Mouse (Mus musculus): ENCODE measurements at regions not wholly inside any gene's neighbourhood (a gene's known extent, or its start where the extent isn't known, plus 50 kb on each side); places are given as distances from the start of the nearest gene placed in this dataset.

- Histone ChIP-seq H3K9ac (no peak overlapping the region), H3K36me3 (no peaks in the 10 kb centered on the region), H3K27me3 (no peaks in the 10 kb centered on the region), H3K4me3 (no peak overlapping the region), H3K9me3 (no peaks in the 10 kb centered on the region), H3K4me2 (no peak overlapping the region), H3K27ac (no peak overlapping the region), H3K4me1 (replicated peaks) (no peaks in the 10 kb centered on the region)
- 89% methylated on average over 2 of the region's 2 CpGs for WGBS
- ATAC-seq (ENCODE audit: low FRiP score): no peak
These were observed 142.4 kb upstream of the Mgat5 start for GRCm38 (mm10) chr1:127062430-127062829.

GRCm38 (mm10) chr1:127045711-127046420, 158.9 kb upstream of the Mgat5 start:
- no peak overlapping the region for H3K9ac ChIP-seq

GRCm38 (mm10) chr1:127034748-127035147, 170.1 kb upstream of the Mgat5 start:
- no peak overlapping the region for H3K4me2 ChIP-seq
- no peak overlapping the region for H3K9ac ChIP-seq
- H3K36me3 ChIP-seq: no peaks in the 10 kb centered on the region
- H3K9me3 ChIP-seq: no peaks in the 10 kb centered on the region
- H3K27ac ChIP-seq: no peak overlapping the region
- no peaks in the 10 kb centered on the region for H3K4me1 ChIP-seq (replicated peaks)
- no peak for ATAC-seq (ENCODE audit: low FRiP score)
- H3K27me3 ChIP-seq: no peaks in the 10 kb centered on the region
- 90% methylated on average over 2 of the region's 2 CpGs for WGBS
- H3K4me3 ChIP-seq: no peak overlapping the region

More at GRCm38 (mm10) chr1:127045711-127046420, 158.9 kb upstream of the Mgat5 start:
- H3K4me1 ChIP-seq (replicated peaks): no peaks in the 10 kb centered on the region
- no peak overlapping the region for H3K27ac ChIP-seq
- 78% methylated on average over 6 of the region's 6 CpGs for WGBS
- no peaks in the 10 kb centered on the region for H3K36me3 ChIP-seq
- ATAC-seq (ENCODE audit: low FRiP score): no peak
- H3K9me3 ChIP-seq: no peaks in the 10 kb centered on the region
- no peaks in the 10 kb centered on the region for H3K27me3 ChIP-seq
- H3K4me2 ChIP-seq: no peak overlapping the region
- H3K4me3 ChIP-seq: no peak overlapping the region

- Histone ChIP-seq H3K27ac (no peak overlapping the region), H3K4me1 (replicated peaks) (no peaks in the 10 kb centered on the region), H3K9ac (no peak overlapping the region), H3K9me3 (no peaks in the 10 kb centered on the region), H3K36me3 (no peaks in the 10 kb centered on the region), H3K27me3 (no peaks in the 10 kb centered on the region), H3K4me2 (no peak overlapping the region), H3K4me3 (no peak overlapping the region)
- ATAC-seq (ENCODE audit: low FRiP score): no peak
- WGBS: 28% methylated on average over 4 of the region's 4 CpGs
These were observed 173.3 kb upstream of the Mgat5 start for GRCm38 (mm10) chr1:127031563-127031962.

- no peaks in the 10 kb centered on the region for H3K36me3 ChIP-seq
- H3K4me1 ChIP-seq (replicated peaks): no peaks in the 10 kb centered on the region
- no peaks in the 10 kb centered on the region for H3K27me3 ChIP-seq
- H3K9me3 ChIP-seq: no peaks in the 10 kb centered on the region
- H3K4me3 ChIP-seq: no peak overlapping the region
- no peak overlapping the region for H3K9ac ChIP-seq
- H3K27ac ChIP-seq: no peak overlapping the region
- H3K4me2 ChIP-seq: no peak overlapping the region
- no peak for ATAC-seq (ENCODE audit: low FRiP score)
- WGBS: 88% methylated on average over 1 of the region's 1 CpGs
These were observed 175.8 kb upstream of the Mgat5 start for GRCm38 (mm10) chr1:127028872-127029497.

GRCm38 (mm10) chr1:127023100-127023499, 181.7 kb upstream of the Mgat5 start:
- H3K4me3 ChIP-seq: no peak overlapping the region
- no peaks in the 10 kb centered on the region for H3K36me3 ChIP-seq
- no peak overlapping the region for H3K4me2 ChIP-seq
- WGBS: 87% methylated on average over 3 of the region's 3 CpGs
- H3K9ac ChIP-seq: no peak overlapping the region
- no peak for ATAC-seq (ENCODE audit: low FRiP score)
- H3K27ac ChIP-seq: no peak overlapping the region
- H3K9me3 ChIP-seq: no peaks in the 10 kb centered on the region
- no peaks in the 10 kb centered on the region for H3K27me3 ChIP-seq
- no peaks in the 10 kb centered on the region for H3K4me1 ChIP-seq (replicated peaks)

- Histone ChIP-seq H3K27ac (no peak overlapping the region), H3K4me1 (replicated peaks) (peaks cover 19% of the 10 kb centered on the region), H3K27me3 (no peaks in the 10 kb centered on the region), H3K9me3 (no peaks in the 10 kb centered on the region), H3K4me2 (no peak overlapping the region), H3K36me3 (no peaks in the 10 kb centered on the region), H3K4me3 (no peak overlapping the region), H3K9ac (no peak overlapping the region)
- no peak for ATAC-seq (ENCODE audit: low FRiP score)
- 82% methylated on average over 2 of the region's 2 CpGs for WGBS
These were observed 187.1 kb upstream of the Nckap5 start for GRCm38 (mm10) chr1:127017698-127018097.

GRCm38 (mm10) chr1:127015894-127016245, 185.3 kb upstream of the Nckap5 start:
- Histone ChIP-seq H3K4me1 (replicated peaks) (peaks cover 19% of the 10 kb centered on the region), H3K9me3 (no peaks in the 10 kb centered on the region), H3K4me3 (no peak overlapping the region), H3K9ac (no peak overlapping the region), H3K27ac (peak overlapping the region; percentile 81), H3K36me3 (no peaks in the 10 kb centered on the region), H3K27me3 (no peaks in the 10 kb centered on the region), H3K4me2 (no peak overlapping the region)
- ATAC-seq (ENCODE audit: low FRiP score): 0 out of 2 replicates have a peak, but pooled peaks have one; percentile 17
- WGBS: 55% methylated on average over 4 of the region's 4 CpGs

GRCm38 (mm10) chr1:127015042-127015893, 184.7 kb upstream of the Nckap5 start:
- peak overlapping the region; percentile 81 for H3K27ac ChIP-seq
- H3K9ac ChIP-seq: no peak overlapping the region
- 19% methylated on average over 8 of the region's 8 CpGs for WGBS
- peak; percentile 89 for ATAC-seq (ENCODE audit: low FRiP score)
- H3K4me3 ChIP-seq: no peak overlapping the region
- H3K36me3 ChIP-seq: no peaks in the 10 kb centered on the region
- peak overlapping the region; percentile 0; the same call in 1 of the 2 replicates for H3K4me2 ChIP-seq
- H3K4me1 ChIP-seq (replicated peaks): peaks cover 19% of the 10 kb centered on the region
- H3K9me3 ChIP-seq: no peaks in the 10 kb centered on the region
- no peaks in the 10 kb centered on the region for H3K27me3 ChIP-seq

- WGBS: 78% methylated on average over 6 of the region's 6 CpGs
These were observed 181.3 kb upstream of the Nckap5 start for GRCm38 (mm10) chr1:127011901-127012300.

GRCm38 (mm10) chr1:127009699-127010098, 179.1 kb upstream of the Nckap5 start:
- H3K27me3 ChIP-seq: no peaks in the 10 kb centered on the region
- ATAC-seq (ENCODE audit: low FRiP score): no peak
- H3K9ac ChIP-seq: no peak overlapping the region
- no peak overlapping the region for H3K4me2 ChIP-seq
- no peaks in the 10 kb centered on the region for H3K9me3 ChIP-seq
- H3K36me3 ChIP-seq: no peaks in the 10 kb centered on the region
- H3K4me1 ChIP-seq (replicated peaks): peaks cover 5% of the 10 kb centered on the region
- WGBS: 82% methylated on average over 4 of the region's 4 CpGs
- no peak overlapping the region for H3K27ac ChIP-seq
- H3K4me3 ChIP-seq: no peak overlapping the region

More at GRCm38 (mm10) chr1:127011901-127012300, 181.3 kb upstream of the Nckap5 start:
- Histone ChIP-seq H3K4me3 (no peak overlapping the region), H3K4me2 (no peak overlapping the region), H3K9ac (no peak overlapping the region), H3K9me3 (no peaks in the 10 kb centered on the region), H3K36me3 (no peaks in the 10 kb centered on the region), H3K27me3 (no peaks in the 10 kb centered on the region), H3K4me1 (replicated peaks) (peaks cover 19% of the 10 kb centered on the region), H3K27ac (no peak overlapping the region)
- no peak for ATAC-seq (ENCODE audit: low FRiP score)

GRCm38 (mm10) chr1:127001700-127002099, 171.1 kb upstream of the Nckap5 start:
- Histone ChIP-seq H3K36me3 (no peaks in the 10 kb centered on the region), H3K4me3 (no peak overlapping the region), H3K9me3 (no peaks in the 10 kb centered on the region), H3K9ac (no peak overlapping the region), H3K27ac (no peak overlapping the region), H3K4me2 (no peak overlapping the region), H3K4me1 (replicated peaks) (peaks cover 2% of the 10 kb centered on the region; the same call in 1 of the 2 replicates), H3K27me3 (no peaks in the 10 kb centered on the region)
- 66% methylated on average over 7 of the region's 7 CpGs for WGBS
- ATAC-seq (ENCODE audit: low FRiP score): no peak

All from hindbrain, embryonic 13.5 days (tissue).